ENCODE assay signal across 11 mouse cellular contexts in the genomic region with DNA sequence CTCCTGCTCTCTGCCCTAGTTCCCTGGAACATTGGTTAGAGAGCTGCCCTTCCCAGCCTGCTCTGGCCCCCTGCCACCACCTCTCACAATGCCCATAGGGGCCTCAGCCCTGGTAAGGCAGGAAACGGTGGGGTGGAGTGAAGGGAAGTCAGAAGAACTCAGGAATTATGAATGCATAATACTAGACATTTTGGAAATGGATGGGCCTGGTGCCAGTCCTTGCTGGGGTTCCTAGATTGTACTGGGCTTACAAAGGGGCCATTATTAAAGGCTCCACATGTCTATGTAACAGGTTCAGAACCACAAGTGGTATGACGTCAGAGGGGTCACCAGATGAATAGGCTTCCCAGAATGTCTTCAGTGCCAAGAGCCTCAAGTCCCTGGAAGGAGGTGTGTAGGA. TPM values are rescaled to one million over a fixed set of nuclear protein-coding genes. Genes with fewer than 3 reads are reported as not detected.
A peak's percentile ranks its signal among the peaks of the same experiment; 100 is the strongest.
DNase-seq lines count a peak whose midpoint lies in the region; ATAC-seq lines count a peak whose summit lies in the region.
"Had no signal": no experiment of that assay in that cellular context is flagged by ENCODE, and none has a peak within 500 bp of the region (broad histone marks: within the 10 kb centered on the region; RNA-seq: fewer than 3 reads in every experiment).

No protein-coding gene starts in this region.

- H3K36me3 ChIP-seq in forebrain, embryonic 14.5 days (ENCODE audit: control insufficient read depth, insufficient read depth, low read length) = no peaks in the 10 kb centered on the region
- H3K36me3 ChIP-seq in forebrain, embryonic 12.5 days (replicated peaks) = no peaks in the 10 kb centered on the region
- H3K36me3 ChIP-seq in limb, embryonic 13.5 days = peaks cover 21% of the 10 kb centered on the region
- no peaks in the 10 kb centered on the region for H3K36me3 ChIP-seq in limb, embryonic 10.5 days
- no peaks in the 10 kb centered on the region for H3K36me3 ChIP-seq in stomach, embryonic 15.5 days
- H3K36me3 ChIP-seq: liver, embryonic 15.5 days had no signal

- H3K4me2 ChIP-seq in forebrain, embryonic 14.5 days (ENCODE audit: low read length) = no peak overlapping the region
- H3K4me2 ChIP-seq in forebrain, embryonic 12.5 days = no peak overlapping the region
- H3K4me2 ChIP-seq in limb, embryonic 13.5 days (replicated peaks) = no peak overlapping the region
- no peak overlapping the region for H3K4me2 ChIP-seq in stomach, embryonic 15.5 days
- H3K4me2 ChIP-seq: liver, embryonic 15.5 days had no signal

- peak; percentile 26; the same call in 1 of the 2 replicates for ATAC-seq in forebrain, embryonic 14.5 days
- ATAC-seq in forebrain, embryonic 12.5 days (ENCODE audit: low FRiP score) = no peak
- peak; percentile 57 for ATAC-seq in limb, embryonic 13.5 days (ENCODE audit: low FRiP score, low read depth)
- peak; percentile 43; the same call in 1 of the 2 replicates for ATAC-seq in stomach, embryonic 15.5 days (ENCODE audit: insufficient read depth, low FRiP score, low read depth)
- ATAC-seq: Patski had no signal

- WGBS in forebrain, embryonic 14.5 days = 44% methylated on average over 2 of the region's 2 CpGs
- WGBS in forebrain, embryonic 12.5 days = 79% methylated on average over 2 of the region's 2 CpGs
- 57% methylated on average over 2 of the region's 2 CpGs for WGBS in limb, embryonic 13.5 days
- 80% methylated on average over 2 of the region's 2 CpGs for whole genome bisulfite sequencing in limb, embryonic 10.5 days
- 59% methylated on average over 2 of the region's 2 CpGs for WGBS in stomach, embryonic 15.5 days

- no peak overlapping the region for H3K9ac ChIP-seq in forebrain, embryonic 14.5 days (ENCODE audit: low read length)
- H3K9ac ChIP-seq in forebrain, embryonic 12.5 days = no peak overlapping the region
- no peak overlapping the region for H3K9ac ChIP-seq in limb, embryonic 13.5 days
- H3K9ac ChIP-seq in stomach, embryonic 15.5 days = no peak overlapping the region
- H3K9ac ChIP-seq: liver, embryonic 15.5 days had no signal

- no peak overlapping the region for H3K27ac ChIP-seq in forebrain, embryonic 14.5 days (ENCODE audit: low read depth, low read length)
- H3K27ac ChIP-seq in forebrain, embryonic 12.5 days = no peak overlapping the region
- no peak overlapping the region for H3K27ac ChIP-seq in limb, embryonic 13.5 days
- H3K27ac ChIP-seq in limb, embryonic 10.5 days = no peak overlapping the region
- no peak overlapping the region for H3K27ac ChIP-seq in stomach, embryonic 15.5 days
- H3K27ac ChIP-seq: liver, embryonic 15.5 days had no signal

- DNase-seq in forebrain, embryonic 14.5 days (ENCODE audit: low spot score) = no peak
- no peak for DNase-seq in limb, embryonic 10.5 days (ENCODE audit: low spot score)
- peak; percentile 66 for DNase-seq in kidney, postnatal 14 days
- DNase-seq in spleen, postnatal 14 days (ENCODE audit: low spot score in 2 of 2) = no peak
- no peak for DNase-seq in retina, postnatal 1 day
- DNase-seq: B cell, adult 2 months had no signal

- H3K4me3 ChIP-seq in forebrain, embryonic 14.5 days (ENCODE audit: low read depth, low read length) = no peak overlapping the region
- H3K4me3 ChIP-seq in forebrain, embryonic 12.5 days (replicated peaks) = no peak overlapping the region
- H3K4me3 ChIP-seq in limb, embryonic 13.5 days = no peak overlapping the region
- no peak overlapping the region for H3K4me3 ChIP-seq in limb, embryonic 10.5 days
- H3K4me3 ChIP-seq in stomach, embryonic 15.5 days (replicated peaks) = no peak overlapping the region
- H3K4me3 ChIP-seq: liver, embryonic 15.5 days had no signal

- H3K9me3 ChIP-seq in forebrain, embryonic 14.5 days (replicated peaks; ENCODE audit: control insufficient read depth, low read length) = no peaks in the 10 kb centered on the region
- no peaks in the 10 kb centered on the region for H3K9me3 ChIP-seq in forebrain, embryonic 12.5 days
- H3K9me3 ChIP-seq in limb, embryonic 13.5 days = no peaks in the 10 kb centered on the region
- no peaks in the 10 kb centered on the region for H3K9me3 ChIP-seq in limb, embryonic 10.5 days (replicated peaks)
- no peaks in the 10 kb centered on the region for H3K9me3 ChIP-seq in stomach, embryonic 15.5 days
- H3K9me3 ChIP-seq: liver, embryonic 15.5 days had no signal

- no peaks in the 10 kb centered on the region for H3K27me3 ChIP-seq in forebrain, embryonic 14.5 days (replicated peaks; ENCODE audit: control insufficient read depth, insufficient read depth, low read length)
- no peaks in the 10 kb centered on the region for H3K27me3 ChIP-seq in forebrain, embryonic 12.5 days
- no peaks in the 10 kb centered on the region for H3K27me3 ChIP-seq in limb, embryonic 13.5 days
- H3K27me3 ChIP-seq in limb, embryonic 10.5 days (ENCODE audit: low read depth, poor library complexity, severe bottlenecking) = no peaks in the 10 kb centered on the region
- H3K27me3 ChIP-seq in stomach, embryonic 15.5 days (replicated peaks) = no peaks in the 10 kb centered on the region
- H3K27me3 ChIP-seq: liver, embryonic 15.5 days; Patski had no signal

- no peaks in the 10 kb centered on the region for H3K4me1 ChIP-seq in forebrain, embryonic 14.5 days (ENCODE audit: control insufficient read depth, insufficient read depth, low read length)
- no peaks in the 10 kb centered on the region for H3K4me1 ChIP-seq in forebrain, embryonic 12.5 days
- H3K4me1 ChIP-seq in limb, embryonic 13.5 days = 0 out of 2 replicates have a peak, but pooled peaks cover 3% of the 10 kb centered on the region
- H3K4me1 ChIP-seq in limb, embryonic 10.5 days = no peaks in the 10 kb centered on the region
- no peaks in the 10 kb centered on the region for H3K4me1 ChIP-seq in stomach, embryonic 15.5 days
- H3K4me1 ChIP-seq: liver, embryonic 15.5 days had no signal

RNA-seq across cellular contexts. Expression of a gene that starts 11.5 kb away (rescaled TPM):
- polyA plus RNA-seq in forebrain, embryonic 14.5 days (2014; fragmentation: Nextera tagmentation; extraction: Ambion mirVana) = 5.3 and 9.9 TPM in 2 replicates
- 8.7 and 12.2 TPM in 2 replicates for polyA plus RNA-seq in forebrain, embryonic 12.5 days (2016; fragmentation: Nextera tagmentation; extraction: Ambion mirVana)
- polyA plus RNA-seq in limb, embryonic 13.5 days (2015; fragmentation: Nextera tagmentation; extraction: Ambion mirVana) = 91.3 and 102 TPM in 2 replicates
- 10.5 and 16.1 TPM in 2 replicates for polyA plus RNA-seq in limb, embryonic 10.5 days (2016; fragmentation: Nextera tagmentation; extraction: Ambion mirVana)
- polyA plus RNA-seq in stomach, embryonic 15.5 days (2015; fragmentation: Nextera tagmentation; extraction: Ambion mirVana) = 51.7 and 61.1 TPM in 2 replicates
